Mouse (Mus musculus): ENCODE data around the gene Fibp. TPM values are rescaled to one million over a fixed set of nuclear protein-coding genes. Genes with fewer than 3 reads are reported as not detected.

Fibp gene
- polyA plus RNA-seq, 2 experiments, result 22.9 to 30.6 TPM

DNA sequence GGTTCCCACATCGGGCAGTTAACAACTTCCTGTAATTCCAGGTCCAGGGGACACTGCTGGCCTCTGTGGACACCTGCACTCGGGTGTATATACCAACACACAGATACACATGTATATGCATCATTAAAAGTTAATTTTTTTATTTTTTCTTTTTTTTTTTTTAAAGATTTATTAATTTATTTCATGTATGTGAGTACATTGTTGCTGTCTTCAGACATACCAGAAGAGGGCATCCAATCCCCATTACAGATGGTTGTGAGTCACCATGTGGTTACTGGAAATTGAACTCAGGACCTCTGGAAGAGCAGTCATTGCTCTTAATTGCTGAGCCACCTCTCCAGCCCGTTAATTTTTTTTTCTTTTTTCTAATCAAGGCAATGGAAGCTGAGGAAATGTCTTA lies 12.4 kb downstream of the Fibp start:
- Histone ChIP-seq H3K4me3 (ENCODE audit: insufficient read depth in 1 of 2, low read depth in 2 of 2, low read length in 2 of 2) (no peak overlapping the region), H3K27ac (no peak overlapping the region), H3K4me1 (replicated peaks; ENCODE audit: control insufficient read depth in 2 of 2, insufficient read depth in 2 of 2, low read length in 1 of 2) (peaks cover 0 to 2% of the 10 kb centered on the region in 2 experiments; a peak in 1 of 4 replicates), H3K4me2 (ENCODE audit: low read depth) (no peak overlapping the region), H3K9me3 (ENCODE audit: control insufficient read depth, low read length) (no peaks in the 10 kb centered on the region), H3K36me3 (replicated peaks; ENCODE audit: control insufficient read depth, insufficient read depth, low read depth) (no peaks in the 10 kb centered on the region), H3K27me3 (ENCODE audit: control insufficient read depth, insufficient read depth, low read length) (peaks cover 28% of the 10 kb centered on the region), H3K9ac (replicated peaks) (no peak overlapping the region)
- ATAC-seq (ENCODE audit: insufficient read depth) (no peak), DNase-seq (ENCODE audit: low read depth in 3 of 3, low spot score in 3 of 3) (no peak)
- 45% methylated on average over 3 of the region's 3 CpGs for WGBS (ENCODE audit: insufficient replicate concordance)
- no peak for TF ChIP-seq EP300 (IDR thresholded peaks at IDR 0.05; ENCODE audit: low read depth)
- TF ChIP-seq CTCF (IDR thresholded peaks at IDR 0.05; ENCODE audit: low read depth), result peak; percentile 34; the same call in 1 of the 2 replicates

- no peak for TF ChIP-seq EP300 (IDR thresholded peaks at IDR 0.05; ENCODE audit: low read depth)
- no peaks in the 10 kb centered on the region for H3K36me3 ChIP-seq (replicated peaks; ENCODE audit: control insufficient read depth, insufficient read depth, low read depth)
- peak; percentile 65 for ATAC-seq (ENCODE audit: insufficient read depth)
- 5% methylated on average over 22 of the region's 22 CpGs for WGBS (ENCODE audit: insufficient replicate concordance)
- H3K4me1 ChIP-seq (replicated peaks; ENCODE audit: control insufficient read depth in 2 of 2, insufficient read depth in 2 of 2, low read length in 1 of 2), result peaks cover 0 to 2% of the 10 kb centered on the region in 2 experiments; a peak in 1 of 4 replicates
- no peaks in the 10 kb centered on the region for H3K9me3 ChIP-seq (ENCODE audit: control insufficient read depth, low read length)
- DNase-seq (ENCODE audit: low read depth in 3 of 3, low spot score in 3 of 3), result peak; percentile 34 to 46 (median 38)
- H3K4me2 ChIP-seq (ENCODE audit: low read depth), result peak within 1 kb of the TSS; percentile 70
- H3K4me3 ChIP-seq (ENCODE audit: insufficient read depth in 1 of 2, low read depth in 2 of 2, low read length in 2 of 2), result peak within 1 kb of the TSS; percentile 39 to 46
- peaks cover 28% of the 10 kb centered on the region for H3K27me3 ChIP-seq (ENCODE audit: control insufficient read depth, insufficient read depth, low read length)
- H3K27ac ChIP-seq, result no peak within 1 kb of the TSS
- H3K9ac ChIP-seq (replicated peaks), result peak within 1 kb of the TSS; percentile 1
These were observed 13.3 kb downstream of the Fibp start, which contains the start of gene Efemp2 for GRCm38 (mm10) chr19:5473720-5474119. Gene Efemp2 (plus strand): TSS chr19:5473954.

GRCm38 (mm10) chr19:5474281-5475068 lies 14.1 kb downstream of the Fibp start:
- H3K4me1 ChIP-seq (replicated peaks; ENCODE audit: control insufficient read depth in 2 of 2, insufficient read depth in 2 of 2, low read length in 1 of 2), result peaks cover 0 to 2% of the 10 kb centered on the region in 2 experiments; a peak in 1 of 4 replicates
- no peaks in the 10 kb centered on the region for H3K36me3 ChIP-seq (replicated peaks; ENCODE audit: control insufficient read depth, insufficient read depth, low read depth)
- peaks cover 28% of the 10 kb centered on the region for H3K27me3 ChIP-seq (ENCODE audit: control insufficient read depth, insufficient read depth, low read length)
- H3K4me2 ChIP-seq (ENCODE audit: low read depth), result peak overlapping the region; percentile 70
- H3K27ac ChIP-seq, result no peak overlapping the region
- H3K9me3 ChIP-seq (ENCODE audit: control insufficient read depth, low read length), result no peaks in the 10 kb centered on the region
- ATAC-seq (ENCODE audit: insufficient read depth), result peak; percentile 31
- DNase-seq (ENCODE audit: low read depth in 3 of 3, low spot score in 3 of 3), result no peak
- TF ChIP-seq EP300 (IDR thresholded peaks at IDR 0.05; ENCODE audit: low read depth) (no peak), CTCF (IDR thresholded peaks at IDR 0.05; ENCODE audit: low read depth) (no peak)
- WGBS (ENCODE audit: insufficient replicate concordance), result 2% methylated on average over 49 of the region's 68 CpGs
- H3K9ac ChIP-seq (replicated peaks), result peak overlapping the region; percentile 1
- peak overlapping the region; percentile 39 to 46 for H3K4me3 ChIP-seq (ENCODE audit: insufficient read depth in 1 of 2, low read depth in 2 of 2, low read length in 2 of 2)

DNA sequence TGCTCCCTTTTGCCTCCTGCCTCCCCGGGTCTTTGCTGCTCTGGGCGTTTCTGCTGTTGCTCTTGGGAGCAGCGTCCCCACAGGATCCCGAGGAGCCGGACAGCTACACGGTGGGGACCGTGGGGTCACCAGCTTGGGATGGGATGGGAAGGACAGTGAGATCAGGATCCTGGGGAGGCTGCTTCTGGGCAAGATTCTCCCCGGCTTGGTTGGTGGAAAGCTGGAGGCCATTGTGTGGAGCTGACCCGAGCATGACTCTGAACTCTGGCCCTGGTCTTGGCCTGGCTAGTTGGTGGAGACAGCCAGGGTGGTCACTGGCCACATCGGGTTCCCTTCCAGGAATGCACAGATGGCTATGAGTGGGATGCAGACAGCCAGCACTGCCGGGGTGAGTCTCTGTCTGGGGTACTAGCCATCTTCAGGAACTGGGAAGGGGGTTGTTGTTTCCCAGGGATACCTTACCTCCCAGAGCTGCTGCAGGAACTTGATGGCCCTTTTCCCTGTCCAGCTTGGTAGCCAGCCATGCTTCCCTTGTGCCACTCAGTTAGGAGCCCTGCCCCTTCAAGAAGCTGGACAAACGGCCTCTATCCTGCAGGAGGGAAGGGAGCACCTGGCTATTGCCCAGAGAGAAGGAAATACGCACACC lies 14.8 kb downstream of the Fibp start:
- H3K9me3 ChIP-seq (ENCODE audit: control insufficient read depth, low read length), result no peaks in the 10 kb centered on the region
- peak overlapping the region; percentile 39 to 42 for H3K4me3 ChIP-seq (ENCODE audit: insufficient read depth in 1 of 2, low read depth in 2 of 2, low read length in 2 of 2)
- H3K27ac ChIP-seq, result no peak overlapping the region
- no peaks in the 10 kb centered on the region for H3K36me3 ChIP-seq (replicated peaks; ENCODE audit: control insufficient read depth, insufficient read depth, low read depth)
- WGBS (ENCODE audit: insufficient replicate concordance), result 46% methylated on average over 13 of the region's 13 CpGs
- DNase-seq (ENCODE audit: low read depth in 3 of 3, low spot score in 3 of 3) (no peak), ATAC-seq (ENCODE audit: insufficient read depth) (no peak)
- H3K4me1 ChIP-seq (replicated peaks; ENCODE audit: control insufficient read depth in 2 of 2, insufficient read depth in 2 of 2, low read length in 1 of 2), result peaks cover 0 to 2% of the 10 kb centered on the region in 2 experiments; a peak in 1 of 4 replicates
- H3K4me2 ChIP-seq (ENCODE audit: low read depth), result peak overlapping the region; percentile 70
- TF ChIP-seq EP300 (IDR thresholded peaks at IDR 0.05; ENCODE audit: low read depth), result no peak
- TF ChIP-seq CTCF (IDR thresholded peaks at IDR 0.05; ENCODE audit: low read depth), result no peak
- no peak overlapping the region for H3K9ac ChIP-seq (replicated peaks)
- peaks cover 28% of the 10 kb centered on the region for H3K27me3 ChIP-seq (ENCODE audit: control insufficient read depth, insufficient read depth, low read length)

All from liver, embryonic 14.5 days (tissue).